Mouse (Mus musculus): ENCODE data around the gene Camk1d. TPM values are rescaled to one million over a fixed set of nuclear protein-coding genes. Genes with fewer than 3 reads are reported as not detected.
"Not testable (repeated sequence)": the region's sequence is repeated elsewhere in the genome, so short reads cannot be mapped to it uniquely, and the experiment has no call there.

The Camk1d gene
- total RNA-seq, 2 experiments from 2014 or later, result 1.5 to 2.5 TPM

GRCm38 (mm10) chr2:5316763-5317162, 397.6 kb downstream of the Camk1d start:
- no peak for DNase-seq

DNA sequence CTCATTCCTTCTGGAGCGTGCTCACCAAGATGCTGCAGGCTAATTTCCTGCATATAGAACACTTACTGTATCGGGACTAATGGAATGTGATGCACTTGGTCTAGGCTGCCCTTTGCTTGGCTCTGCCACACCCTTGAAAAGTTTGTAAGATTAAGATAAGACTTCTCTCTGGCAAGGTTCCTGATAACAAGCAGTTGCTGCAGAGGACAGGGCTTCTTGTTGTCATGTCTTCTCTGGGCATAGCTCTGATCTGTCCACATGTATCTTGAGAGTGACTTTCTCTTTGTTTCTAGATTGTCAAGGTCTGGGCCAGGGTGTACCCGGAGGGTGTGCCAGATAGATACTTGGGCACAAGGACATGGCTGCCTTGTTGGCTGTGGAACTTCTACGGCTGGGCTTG, 398.1 kb downstream of the Camk1d start:
- DNase-seq, result no peak

GRCm38 (mm10) chr2:5315291-5315828, 399.0 kb downstream of the Camk1d start:
- no peak for DNase-seq

- no peak for DNase-seq
Observed at GRCm38 (mm10) chr2:5314530-5315166, 399.7 kb downstream of the Camk1d start.

GRCm38 (mm10) chr2:5305156-5305555, 409.2 kb downstream of the Camk1d start:
- DNase-seq, result no peak

DNA sequence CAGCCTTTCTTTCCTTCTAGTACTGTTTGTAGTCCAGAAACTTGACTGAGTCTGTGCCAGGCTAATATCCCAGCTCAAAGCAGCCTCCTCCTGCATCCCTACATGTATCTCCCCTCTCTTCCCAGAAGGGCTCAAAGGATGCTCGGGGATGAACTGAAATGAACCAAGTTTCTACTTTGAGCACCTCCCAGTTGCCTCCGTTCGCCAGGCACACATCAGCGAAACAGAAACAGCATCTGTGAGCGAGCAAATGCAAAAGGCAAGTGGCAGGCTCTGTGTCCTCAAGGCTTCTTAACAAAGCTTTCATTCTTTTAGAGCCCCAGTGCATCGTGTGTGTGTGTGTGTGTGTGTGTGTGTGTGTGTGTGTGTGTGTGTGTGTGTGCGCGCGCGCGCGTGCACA, 409.9 kb downstream of the Camk1d start:
- no peak for DNase-seq

GRCm38 (mm10) chr2:5301286-5301685, 413.0 kb downstream of the Camk1d start:
- DNase-seq, result no peak

DNA sequence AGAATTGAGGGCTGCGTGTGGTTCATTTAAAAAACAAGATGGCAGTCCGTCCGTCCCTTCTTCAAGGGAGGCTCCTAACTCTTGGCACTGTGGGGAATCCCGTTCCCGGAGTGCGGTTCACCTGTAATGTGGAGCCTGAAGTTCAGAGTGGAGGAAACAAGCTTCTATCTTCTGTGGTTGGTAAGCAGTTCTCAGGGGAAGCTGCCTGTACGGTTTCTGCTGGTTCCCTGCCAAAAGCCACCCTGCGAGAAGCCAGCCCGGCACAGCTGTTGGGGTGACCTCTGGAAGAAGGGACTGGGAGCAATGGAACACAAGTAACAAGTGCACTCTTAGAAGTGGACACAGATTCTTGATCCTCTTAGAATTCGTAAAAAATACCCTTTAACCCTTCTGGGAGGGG, 416.2 kb downstream of the Camk1d start:
- peak; percentile 29 for DNase-seq

DNA sequence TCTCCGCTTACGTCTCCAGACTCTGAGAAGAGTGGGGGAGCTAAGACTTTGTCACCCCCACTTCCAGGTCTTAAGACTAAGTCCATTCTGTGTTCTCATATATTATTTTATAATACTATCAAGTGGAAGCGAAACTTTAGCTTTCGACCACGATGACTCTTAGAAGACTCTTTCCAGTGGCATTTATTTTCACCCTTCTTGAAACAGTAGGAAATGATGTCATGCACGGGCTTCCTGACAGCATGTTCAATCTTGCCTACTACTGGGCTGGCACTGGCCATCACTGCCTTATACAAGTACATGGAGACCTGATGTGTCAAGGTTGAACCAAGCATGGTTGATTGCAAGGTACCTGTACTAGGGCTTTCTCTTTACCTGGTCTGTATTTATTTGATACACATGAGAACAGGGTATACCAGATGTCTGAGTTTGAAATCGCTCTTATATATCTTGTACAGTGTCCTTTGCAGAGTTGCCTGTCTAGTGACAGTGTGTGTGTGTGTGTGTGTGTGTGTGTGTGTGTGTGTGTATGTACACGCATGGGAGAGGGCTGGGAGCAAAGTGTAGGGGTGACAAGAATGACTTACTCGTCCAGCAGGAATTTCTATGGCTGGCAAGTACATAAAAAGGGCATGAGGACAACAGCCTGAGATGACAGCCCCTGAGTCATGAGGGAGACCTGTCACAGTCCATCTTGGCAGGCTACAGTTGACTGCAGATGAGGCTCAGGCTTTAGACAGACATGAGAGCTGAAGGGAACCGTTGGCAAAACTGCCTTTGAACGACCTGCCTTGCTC, 417.4 kb downstream of the Camk1d start:
- DNase-seq, result no peak

DNA sequence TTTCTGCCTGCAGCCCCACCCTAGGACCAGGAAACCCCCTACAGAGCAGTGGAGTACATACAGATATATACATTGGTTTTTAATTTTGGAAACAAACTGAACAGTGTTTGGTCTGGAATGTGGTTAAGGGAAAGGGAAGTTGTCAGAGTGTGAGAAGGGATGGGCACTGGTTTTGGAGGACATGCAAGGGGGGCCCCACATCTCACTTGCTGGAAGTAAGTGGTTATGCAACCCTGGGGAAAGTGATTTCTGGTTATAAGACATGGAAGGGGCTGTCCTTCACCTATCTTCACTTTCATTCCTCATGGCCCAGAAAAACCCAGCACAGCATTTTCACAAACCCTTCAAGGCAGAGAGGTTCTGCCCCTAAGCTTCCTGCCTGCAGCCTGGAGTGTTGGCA, 419.2 kb downstream of the Camk1d start:
- no peak for DNase-seq

- no peak for DNase-seq
Observed at GRCm38 (mm10) chr2:5294451-5294850, 419.9 kb downstream of the Camk1d start.

DNA sequence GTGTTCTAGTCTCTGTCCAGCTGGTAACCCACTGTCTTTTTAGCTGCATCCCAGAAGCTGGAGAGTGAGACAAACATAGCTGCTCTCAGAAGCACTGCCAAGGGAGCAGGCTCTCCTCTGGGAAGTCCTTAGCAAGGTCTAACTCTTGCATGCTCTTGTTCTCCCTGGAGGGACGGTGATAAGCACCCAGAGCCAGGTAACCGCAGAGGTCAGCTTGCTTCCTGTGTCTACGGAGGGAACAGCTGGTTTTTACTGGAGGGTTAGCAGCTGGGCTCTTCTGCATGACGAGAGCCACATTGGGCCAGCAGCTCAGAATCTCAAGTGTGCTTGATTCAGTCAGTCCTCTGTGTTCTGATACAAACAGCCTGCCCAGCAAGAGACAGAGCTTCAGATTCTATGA, 425.7 kb downstream of the Camk1d start:
- no peak for DNase-seq

GRCm38 (mm10) chr2:5287044-5287380, 427.3 kb downstream of the Camk1d start:
- DNase-seq, result no peak

DNA sequence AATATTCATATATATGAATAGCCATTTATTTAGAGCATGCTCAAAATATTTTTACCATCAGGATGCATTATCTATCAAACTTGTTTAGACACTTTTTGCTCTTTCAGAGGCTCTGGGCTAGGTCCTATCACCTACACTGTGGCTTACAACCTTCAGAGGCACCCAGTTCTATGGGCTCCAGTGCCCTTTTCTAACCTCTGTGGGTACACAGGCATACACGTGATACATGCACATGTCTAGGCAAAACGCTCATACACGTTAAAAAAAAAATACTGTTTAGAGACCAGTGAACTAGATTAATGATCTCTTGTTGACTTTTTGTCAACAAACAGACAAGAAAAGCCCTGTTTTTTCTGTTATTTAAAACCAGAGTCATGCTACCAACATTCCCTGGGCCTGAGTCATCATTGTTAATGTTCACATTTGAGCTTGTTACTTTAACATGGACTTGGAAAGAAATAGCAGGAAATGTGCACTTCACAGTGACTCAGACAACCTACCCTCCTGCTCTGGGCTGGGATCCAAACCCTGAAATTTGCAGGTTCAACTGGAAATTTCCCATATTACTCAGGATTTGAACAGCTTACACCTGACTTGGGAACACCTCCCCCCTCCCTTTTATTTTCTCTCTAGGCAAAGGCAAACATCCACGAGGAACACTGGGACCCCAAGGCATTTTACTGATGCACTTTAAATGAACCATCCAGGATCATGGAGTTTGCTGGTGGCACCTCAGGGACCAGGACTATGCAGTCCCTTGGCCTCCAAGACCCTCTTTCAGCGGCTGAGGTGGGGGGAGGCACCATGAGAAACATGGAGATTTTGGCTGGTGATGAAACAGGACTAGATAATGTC, 427.9 kb downstream of the Camk1d start:
- DNase-seq, result no peak

GRCm38 (mm10) chr2:5284351-5284750, 430.0 kb downstream of the Camk1d start:
- DNase-seq, result no peak

DNA sequence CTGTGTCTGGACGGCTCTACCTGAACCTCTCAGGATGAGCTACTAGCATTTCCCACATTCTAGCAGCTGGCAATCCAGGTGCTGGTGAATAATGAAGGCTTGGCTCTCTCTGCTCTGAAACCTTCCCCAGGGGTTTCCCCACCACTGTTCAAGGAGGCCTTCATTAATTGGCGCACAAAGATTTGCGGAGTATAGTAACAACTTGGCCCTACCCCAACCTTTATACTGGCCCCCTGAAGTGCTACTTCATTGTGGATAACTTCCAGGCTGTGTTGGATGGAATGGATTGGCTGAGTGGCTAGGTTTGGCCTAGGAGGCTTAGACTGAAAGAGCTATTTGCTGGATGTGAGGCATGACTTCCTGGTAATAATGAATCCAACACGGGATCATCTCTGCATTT, 431.7 kb downstream of the Camk1d start:
- no peak for DNase-seq

DNA sequence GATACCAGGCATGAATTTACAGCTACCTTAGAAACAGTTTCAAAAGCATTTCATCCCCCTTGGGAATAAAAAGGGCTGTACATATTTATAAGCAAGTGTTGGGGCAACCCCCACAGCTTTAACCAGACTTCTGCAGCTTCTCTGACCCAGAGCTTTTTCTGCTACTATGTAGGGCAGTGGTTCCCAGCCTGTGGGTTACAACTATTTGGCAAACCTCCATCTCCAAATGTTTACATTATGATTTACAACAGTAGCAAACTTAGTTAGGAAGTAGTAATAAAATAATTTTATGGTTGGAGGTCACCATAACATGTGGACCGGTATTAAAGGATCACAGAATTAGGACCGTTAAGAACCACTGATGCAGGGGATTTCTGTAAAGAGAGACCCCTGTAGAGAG, 446.3 kb downstream of the Camk1d start:
- DNase-seq, result no peak

DNA sequence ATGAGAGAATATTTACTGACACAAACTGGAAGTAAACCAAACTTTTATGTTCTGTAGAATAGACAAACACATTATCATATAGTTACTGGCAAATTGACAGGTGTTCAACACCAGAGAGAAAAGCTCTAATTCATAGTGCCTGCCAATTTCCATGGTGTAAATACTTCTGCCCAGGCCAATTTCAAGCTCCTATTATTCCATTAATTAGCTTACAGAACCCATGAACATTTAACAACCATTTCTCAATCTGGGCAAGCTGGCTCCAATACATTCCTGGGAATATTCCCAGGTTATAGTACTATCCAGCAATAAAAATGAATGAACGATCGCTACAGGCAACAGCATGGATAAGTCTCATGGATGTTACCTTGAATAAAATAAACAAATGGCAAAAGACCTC, 452.0 kb downstream of the Camk1d start:
- no peak for DNase-seq

DNA sequence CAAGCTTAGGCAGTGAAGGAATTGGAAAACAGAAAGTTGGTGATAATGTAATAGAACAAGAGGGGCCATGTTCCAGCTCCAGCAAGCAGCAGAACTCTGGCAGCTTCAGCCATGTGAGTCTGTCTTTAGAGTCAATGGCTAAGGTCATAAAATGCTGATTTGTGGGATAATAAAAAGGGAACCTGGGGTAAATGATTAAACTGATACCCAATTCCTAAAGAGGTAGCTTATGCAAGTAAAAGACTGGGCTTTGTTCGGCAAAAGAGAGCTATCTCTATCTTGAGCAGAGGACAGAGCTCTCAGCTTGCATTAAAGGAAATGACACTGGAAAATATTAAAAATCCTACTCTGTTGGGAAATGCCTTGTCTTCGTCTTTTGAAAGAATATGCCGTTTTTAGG, 456.1 kb downstream of the Camk1d start:
- no peak for DNase-seq

DNA sequence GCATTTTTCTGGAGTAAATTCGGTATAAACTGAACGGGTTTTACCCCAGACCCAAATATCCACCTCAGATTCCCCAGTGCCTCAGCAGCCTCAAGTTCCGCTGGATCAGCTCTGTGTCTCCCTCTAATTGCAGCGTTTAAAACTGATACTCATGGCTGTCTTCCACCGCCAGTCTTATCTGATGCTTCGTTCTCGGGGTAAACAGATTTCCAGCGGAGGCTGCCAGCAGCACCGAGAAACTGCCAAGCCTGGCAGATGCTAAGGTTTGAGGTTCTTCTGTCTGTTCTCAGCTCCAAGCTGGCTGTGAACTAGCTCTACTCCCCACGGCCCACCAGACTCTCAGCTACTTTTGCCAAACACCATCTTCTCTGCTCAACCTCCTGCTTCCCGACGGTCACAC, 464.3 kb downstream of the Camk1d start:
- DNase-seq, result peak; percentile 78

DNA sequence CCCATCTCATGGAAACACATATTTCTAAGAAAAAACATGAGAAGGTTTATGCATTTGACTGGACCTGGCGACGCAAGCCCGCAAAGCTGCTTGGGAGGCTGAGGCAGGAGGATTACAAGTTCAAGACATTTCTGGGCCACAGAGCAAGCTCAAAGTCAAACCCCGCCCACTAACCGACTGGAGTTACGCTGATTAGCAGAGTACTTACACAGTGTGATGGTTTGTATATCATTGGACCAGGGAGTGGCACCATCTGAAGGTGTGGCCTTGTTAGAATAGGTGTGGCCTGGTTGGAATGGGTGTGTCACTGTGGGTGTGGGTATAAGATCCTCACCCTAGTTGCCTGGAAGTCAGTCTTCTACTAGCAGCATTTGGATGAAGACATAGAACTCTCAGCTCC, 465.1 kb downstream of the Camk1d start:
- not testable (repeated sequence) for DNase-seq

Measured in gastrocnemius, postnatal 25 days (tissue).